Mouse (Mus musculus) intestine, postnatal 0 days (tissue): ENCODE results near the gene Ttc23. TPM values are rescaled to one million over a fixed set of nuclear protein-coding genes. Genes with fewer than 3 reads are reported as not detected.

Experiments used
- ATAC-seq: fragments of 200-750 bp; cut with Nextera tagmentation; 2 replicates; pipeline ENCODE4 v1.8.0; 2017; ENCODE audit warnings: mild to moderate bottlenecking, moderate TSS enrichment, moderate library complexity
- H3K27ac ChIP-seq: fragments of 300-500 bp; sonication (generic); 2 replicates; pipeline ENCODE4 v1.5.1; 2014; ENCODE audit warnings: mild to moderate bottlenecking, low read depth, low read length, moderate library complexity
- H3K27me3 ChIP-seq: fragments of 300-500 bp; sonication (generic); replicated peaks from 2 replicates; pipeline ENCODE4 v1.6.1; 2014; ENCODE audit warnings: low read length, mixed read lengths; ENCODE audit not compliant: control insufficient read depth, insufficient read depth
- H3K36me3 ChIP-seq: fragments of 300-500 bp; sonication (generic); 2 replicates; pipeline ENCODE4 v1.6.1; 2014; ENCODE audit warnings: mild to moderate bottlenecking, moderate library complexity; ENCODE audit not compliant: control insufficient read depth, insufficient read depth
- H3K4me1 ChIP-seq: fragments of 300-500 bp; sonication (generic); replicated peaks from 2 replicates; pipeline ENCODE4 v1.6.1; 2014; ENCODE audit warnings: antibody characterized with exemption, low read length, mixed read lengths; ENCODE audit not compliant: control insufficient read depth, insufficient read depth
- H3K4me2 ChIP-seq: fragments of 300-500 bp; sonication (generic); replicated peaks from 2 replicates; pipeline ENCODE4 v1.6.1; 2014; ENCODE audit warnings: low read depth, mild to moderate bottlenecking, moderate library complexity
- H3K4me3 ChIP-seq: fragments of 300-500 bp; sonication (generic); 2 replicates; pipeline ENCODE4 v1.5.1; 2014; ENCODE audit warnings: low read depth, low read length
- H3K9ac ChIP-seq: fragments of 300-500 bp; sonication (generic); 2 replicates; pipeline ENCODE4 v1.6.1; 2014; ENCODE audit warnings: mild to moderate bottlenecking, low read depth, low read length
- H3K9me3 ChIP-seq: fragments of 300-500 bp; sonication (generic); 2 replicates; pipeline ENCODE4 v1.6.1; 2016; ENCODE audit warnings: mixed run types; ENCODE audit not compliant: control insufficient read depth
- CTCF ChIP-seq: sonication (generic); IDR thresholded peaks from 2 replicates; pipeline ENCODE4 v1.5.1; 2016; ENCODE audit warnings: low read depth, mild to moderate bottlenecking, control low read depth, antibody characterized with exemption, moderate library complexity
- WGBS: fragments of 180-500 bp; shearing (Covaris S2); extraction: QIAGEN DNeasy Blood & Tissue Kit; methylation state at CpG from one replicate; pipeline ENCODE4 v1.1.7; 2014; 5-methylcytosine and 5-hydroxymethylcytosine counted together
- polyA plus RNA-seq: library from polyadenylated mRNA; unstranded; fragments of >200 nt; fragmentation: Nextera tagmentation; extraction: Ambion mirVana; gene quantifications from 2 replicates; pipeline ENCODE4 v1.2.1, GENCODE M21; 2015

Ttc23 gene
- polyA plus RNA-seq, 1 experiment from 2014 or later, result 8.6 TPM

DNA sequence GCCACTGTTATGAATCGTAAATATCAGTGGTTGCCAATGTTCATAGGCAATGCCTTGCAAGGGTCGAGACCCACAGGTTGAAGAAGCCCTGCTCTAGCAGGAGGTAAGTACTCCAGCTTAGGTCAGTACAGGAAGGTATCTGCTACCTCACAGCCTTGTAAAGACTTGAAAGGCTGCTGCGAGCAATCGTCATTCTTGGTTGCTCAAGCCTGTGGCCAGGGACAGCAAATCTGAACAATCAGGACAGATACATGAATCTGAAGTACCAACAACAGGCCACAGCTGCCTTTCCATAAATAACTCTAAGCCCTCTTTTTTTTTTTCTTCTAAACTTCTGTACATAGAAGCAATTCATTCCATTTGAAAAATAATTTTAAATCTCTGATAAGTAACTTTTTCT is 85.1 kb downstream of the Ttc23 start:
- Histone ChIP-seq H3K9ac (no peak overlapping the region), H3K4me2 (no peak overlapping the region), H3K4me1 (no peaks in the 10 kb centered on the region), H3K27ac (no peak overlapping the region), H3K4me3 (no peak overlapping the region), H3K27me3 (no peaks in the 10 kb centered on the region), H3K36me3 (no peaks in the 10 kb centered on the region; the same call in 1 of the 2 replicates), H3K9me3 (no peaks in the 10 kb centered on the region)
- ATAC-seq, result no peak
- TF ChIP-seq CTCF, result no peak
- WGBS, result 77% methylated on average over 4 of the region's 4 CpGs

DNA sequence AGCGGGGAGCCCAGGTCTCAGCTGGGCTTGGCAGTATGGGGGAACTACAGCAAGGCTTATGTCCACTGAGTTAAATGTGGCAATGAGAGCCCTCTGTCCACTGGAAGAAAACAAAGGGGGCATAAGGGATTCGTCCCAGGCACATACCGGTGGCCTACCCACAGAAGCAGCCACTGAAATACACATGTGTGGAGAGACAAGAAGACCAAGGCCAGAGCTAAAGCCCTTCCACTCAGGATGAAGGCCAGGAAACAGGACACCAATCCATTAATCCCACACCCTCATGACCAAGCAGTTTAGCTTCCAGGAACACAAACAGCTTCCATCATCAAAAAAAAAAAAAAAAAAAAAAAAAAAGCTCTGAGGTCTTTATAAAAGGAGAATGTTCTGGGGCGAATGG is 93.2 kb downstream of the Ttc23 start:
- no peaks in the 10 kb centered on the region for H3K4me1 ChIP-seq
- no peak overlapping the region for H3K4me3 ChIP-seq
- ATAC-seq, result no peak
- no peak overlapping the region for H3K27ac ChIP-seq
- 85% methylated on average over 4 of the region's 4 CpGs for WGBS
- no peak overlapping the region for H3K9ac ChIP-seq
- H3K4me2 ChIP-seq, result no peak overlapping the region
- no peaks in the 10 kb centered on the region for H3K9me3 ChIP-seq
- no peaks in the 10 kb centered on the region for H3K27me3 ChIP-seq
- no peak for TF ChIP-seq CTCF
- H3K36me3 ChIP-seq, result no peaks in the 10 kb centered on the region

DNA sequence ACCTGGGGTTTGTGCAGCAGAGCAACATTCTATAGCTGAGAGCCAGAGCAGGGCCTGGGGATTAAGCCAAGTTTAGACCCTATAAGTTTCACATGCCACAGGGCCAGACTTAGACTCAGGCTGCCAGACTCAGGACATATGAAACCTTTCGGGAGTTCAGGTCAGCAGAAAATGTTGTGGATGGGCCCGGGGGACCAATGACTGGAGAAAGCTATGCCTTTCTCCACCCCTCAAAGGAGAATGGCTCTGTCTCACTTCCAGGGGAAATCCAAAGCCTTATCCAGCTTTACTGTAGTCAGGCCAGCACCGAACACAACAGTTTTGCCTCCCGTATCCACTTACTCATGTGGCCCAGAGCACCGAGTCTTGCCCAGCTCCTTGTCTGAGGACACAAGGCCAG is 93.6 kb downstream of the Ttc23 start:
- no peak for ATAC-seq
- Histone ChIP-seq H3K36me3 (no peaks in the 10 kb centered on the region), H3K4me2 (no peak overlapping the region), H3K9me3 (no peaks in the 10 kb centered on the region), H3K27ac (no peak overlapping the region), H3K27me3 (no peaks in the 10 kb centered on the region), H3K4me3 (no peak overlapping the region), H3K4me1 (no peaks in the 10 kb centered on the region), H3K9ac (no peak overlapping the region)
- WGBS, result 80% methylated on average over 5 of the region's 5 CpGs
- no peak for TF ChIP-seq CTCF

DNA sequence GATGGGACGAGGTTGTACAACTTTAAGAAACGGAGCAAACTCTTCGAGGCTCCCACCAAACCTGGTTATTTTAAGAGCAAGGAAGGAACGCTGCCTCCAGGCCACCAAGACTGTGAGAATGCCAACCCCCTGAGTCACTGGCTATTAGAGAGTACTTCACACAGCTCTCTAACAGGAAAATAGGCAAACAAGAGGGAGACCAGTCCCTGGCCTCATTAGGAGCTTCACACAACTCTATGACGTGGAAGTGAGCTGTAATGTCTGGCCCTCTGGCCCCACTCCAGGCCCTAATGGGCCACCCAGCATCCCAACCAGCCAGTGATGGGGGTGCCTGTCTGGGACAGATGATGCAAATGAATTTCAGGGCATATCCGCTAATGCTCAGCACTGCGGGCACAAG is 94.5 kb downstream of the Ttc23 start:
- WGBS, result 72% methylated on average over 7 of the region's 7 CpGs
- H3K9ac ChIP-seq, result no peak overlapping the region
- no peaks in the 10 kb centered on the region for H3K4me1 ChIP-seq
- H3K36me3 ChIP-seq, result no peaks in the 10 kb centered on the region
- H3K27me3 ChIP-seq, result no peaks in the 10 kb centered on the region
- peak; percentile 29; the same call in 1 of the 2 replicates for ATAC-seq
- no peak overlapping the region for H3K4me3 ChIP-seq
- no peaks in the 10 kb centered on the region for H3K9me3 ChIP-seq
- no peak overlapping the region for H3K27ac ChIP-seq
- no peak overlapping the region for H3K4me2 ChIP-seq
- TF ChIP-seq CTCF, result no peak

DNA sequence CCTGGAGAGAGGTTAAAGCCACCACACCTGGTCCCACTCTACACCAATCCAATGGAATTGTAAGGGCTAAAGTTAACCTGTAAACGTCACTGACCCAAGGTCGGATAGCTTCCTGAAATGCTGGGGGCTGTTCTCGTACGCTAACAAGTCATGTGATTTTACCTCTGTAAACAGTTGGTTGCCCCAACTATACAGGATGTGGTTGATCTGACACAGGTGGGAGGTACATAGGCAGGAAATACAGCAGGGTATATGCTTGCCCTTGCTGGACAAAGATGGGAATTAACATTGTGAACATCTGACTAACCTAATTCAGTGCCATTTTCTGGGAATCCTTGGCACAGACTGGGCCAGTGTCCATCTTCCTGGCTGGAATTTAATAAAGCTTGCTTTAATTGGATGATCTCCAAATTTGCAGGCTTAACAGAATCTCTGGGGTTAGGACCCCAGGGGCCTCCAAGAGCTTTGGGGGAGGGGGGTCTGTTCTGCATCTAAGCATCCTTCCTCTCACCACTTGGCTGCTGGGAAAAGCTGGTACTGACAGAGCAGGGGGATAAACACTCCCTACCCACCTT is 100.6 kb downstream of the Ttc23 start:
- Histone ChIP-seq H3K27me3 (no peaks in the 10 kb centered on the region), H3K9me3 (no peaks in the 10 kb centered on the region), H3K36me3 (no peaks in the 10 kb centered on the region; the same call in 1 of the 2 replicates), H3K27ac (no peak overlapping the region), H3K4me2 (no peak overlapping the region), H3K9ac (no peak overlapping the region), H3K4me1 (no peaks in the 10 kb centered on the region), H3K4me3 (no peak overlapping the region)
- TF ChIP-seq CTCF, result no peak
- ATAC-seq, result no peak
- WGBS, result 76% methylated on average over 4 of the region's 4 CpGs

DNA sequence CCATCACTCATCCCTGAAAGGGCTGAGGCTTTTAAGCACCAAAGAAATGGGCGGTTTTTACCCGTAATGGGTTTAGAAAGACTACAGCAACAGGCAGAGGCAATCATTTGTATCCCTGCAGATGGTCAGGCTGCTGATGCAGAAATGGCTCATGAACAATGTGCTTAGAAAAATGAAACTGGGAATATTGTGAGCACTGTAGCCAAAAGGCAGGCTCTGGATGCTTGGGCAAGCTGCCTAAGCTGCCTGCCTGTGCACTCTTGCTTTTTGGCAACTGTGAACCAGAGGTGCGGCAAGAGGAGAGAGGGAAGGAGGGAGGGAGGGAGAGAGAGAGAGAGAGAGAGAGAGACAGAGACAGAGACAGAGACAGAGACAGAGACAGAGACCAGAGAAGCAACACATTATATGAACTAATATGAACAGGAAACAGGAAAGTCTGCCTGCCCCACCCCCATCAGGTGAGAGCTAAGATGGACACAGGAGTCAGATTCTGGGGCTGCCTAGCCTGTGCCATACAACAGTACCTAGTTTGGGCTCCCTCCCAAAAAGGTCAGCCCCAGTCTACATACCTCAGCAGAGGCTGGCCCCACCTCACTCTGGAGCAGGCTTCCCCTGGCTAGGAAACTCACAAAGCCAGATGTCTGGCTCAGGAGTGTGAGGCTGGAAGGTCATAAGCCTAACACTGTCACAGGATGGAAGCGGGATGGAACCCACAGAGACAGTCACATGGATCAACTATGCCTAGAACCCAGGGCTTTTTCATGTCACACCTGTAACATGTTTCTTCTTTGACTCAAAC is 102.4 kb downstream of the Ttc23 start:
- Histone ChIP-seq H3K27me3 (no peaks in the 10 kb centered on the region), H3K27ac (no peak overlapping the region), H3K9ac (no peak overlapping the region), H3K4me1 (no peaks in the 10 kb centered on the region), H3K4me2 (no peak overlapping the region), H3K36me3 (no peaks in the 10 kb centered on the region; the same call in 1 of the 2 replicates), H3K4me3 (no peak overlapping the region), H3K9me3 (no peaks in the 10 kb centered on the region)
- no peak for ATAC-seq
- 80% methylated on average over 4 of the region's 4 CpGs for WGBS
- TF ChIP-seq CTCF, result no peak
